Mouse (Mus musculus): ENCODE measurements around the gene Macrod1.

DNA sequence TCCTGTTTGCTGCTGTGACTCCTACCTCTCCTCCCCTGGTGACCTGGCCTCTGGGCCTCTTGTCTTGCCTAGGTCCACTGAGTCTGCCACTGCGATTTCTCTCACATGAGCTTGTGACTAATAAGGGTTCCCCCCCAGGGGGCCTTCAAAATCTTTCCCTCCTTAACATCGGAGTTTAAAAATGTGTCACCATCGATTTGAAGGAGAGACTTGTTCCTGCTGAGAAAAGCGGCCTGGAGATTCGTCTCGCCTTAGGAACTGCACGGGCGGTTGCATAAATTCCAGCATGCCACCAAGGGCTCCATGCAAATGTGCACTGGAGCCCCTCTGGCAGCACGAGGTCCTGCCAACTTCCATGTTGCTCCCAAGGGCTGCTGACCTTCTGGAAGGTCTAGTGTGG is 21.1 kb downstream of the Macrod1 start:
- TF ChIP-seq POLR2A (IDR thresholded peaks at IDR 0.05; ENCODE audit: low read depth, low read length) (no peak), CTCF (conservative IDR thresholded peaks at IDR 0.05; ENCODE audit: insufficient read depth, insufficient read length, low read depth, low read length) (no peak)
